Mouse (Mus musculus): ENCODE data around the gene Hopx.
A peak's percentile ranks its signal among the peaks of the same experiment; 100 is the strongest.

The Hopx gene

GRCm38 (mm10) chr5:77093961-77094360 is 21.0 kb downstream of the Hopx start:
- no peaks in the 10 kb centered on the region for H3K36me3 ChIP-seq (ENCODE audit: insufficient read depth, low read length)
- H3K4me3 ChIP-seq (replicated peaks; ENCODE audit: low read length), result no peak overlapping the region
- TF ChIP-seq CTCF (conservative IDR thresholded peaks at IDR 0.05; ENCODE audit: low read length), result no peak
- TF ChIP-seq POU5F1 (IDR thresholded peaks at IDR 0.05; ENCODE audit: borderline replicate concordance, low read length), result no peak
- TF ChIP-seq NANOG (IDR thresholded peaks at IDR 0.05; ENCODE audit: borderline replicate concordance, low read length), result no peak
- H3K9me3 ChIP-seq (ENCODE audit: low read length), result no peaks in the 10 kb centered on the region
- H3K4me1 ChIP-seq (replicated peaks; ENCODE audit: low read depth, low read length), result peaks cover 22% of the 10 kb centered on the region
- peaks cover 67% of the 10 kb centered on the region for H3K27me3 ChIP-seq (ENCODE audit: insufficient read depth, low read length)

DNA sequence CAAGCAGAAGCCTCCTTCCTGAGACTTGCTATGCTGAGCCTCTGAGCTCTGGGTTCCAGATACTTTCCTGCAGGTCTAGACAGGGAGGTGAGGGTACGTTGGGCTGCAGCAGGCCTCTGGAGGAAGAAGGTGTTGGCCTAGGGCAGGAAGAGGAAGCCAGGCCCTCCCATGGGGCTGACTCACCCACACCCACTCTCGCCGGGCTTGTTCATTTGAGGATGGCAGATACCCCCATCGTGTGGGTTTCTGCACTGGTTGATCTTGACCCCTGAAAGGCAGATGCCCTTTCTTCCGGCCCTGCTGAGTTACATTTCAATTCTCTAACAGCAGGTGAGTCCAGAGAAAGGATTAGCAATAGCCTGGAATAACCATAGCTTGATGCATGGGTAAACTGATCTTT is 22.4 kb downstream of the Hopx start:
- H3K36me3 ChIP-seq (ENCODE audit: insufficient read depth, low read length), result no peaks in the 10 kb centered on the region
- no peak overlapping the region for H3K4me3 ChIP-seq (replicated peaks; ENCODE audit: low read length)
- TF ChIP-seq NANOG (IDR thresholded peaks at IDR 0.05; ENCODE audit: borderline replicate concordance, low read length) (no peak), POU5F1 (IDR thresholded peaks at IDR 0.05; ENCODE audit: borderline replicate concordance, low read length) (no peak), CTCF (conservative IDR thresholded peaks at IDR 0.05; ENCODE audit: low read length) (no peak)
- H3K9me3 ChIP-seq (ENCODE audit: low read length), result no peaks in the 10 kb centered on the region
- H3K27me3 ChIP-seq (ENCODE audit: insufficient read depth, low read length), result peaks cover 53% of the 10 kb centered on the region
- H3K4me1 ChIP-seq (replicated peaks; ENCODE audit: low read depth, low read length), result peaks cover 30% of the 10 kb centered on the region

DNA sequence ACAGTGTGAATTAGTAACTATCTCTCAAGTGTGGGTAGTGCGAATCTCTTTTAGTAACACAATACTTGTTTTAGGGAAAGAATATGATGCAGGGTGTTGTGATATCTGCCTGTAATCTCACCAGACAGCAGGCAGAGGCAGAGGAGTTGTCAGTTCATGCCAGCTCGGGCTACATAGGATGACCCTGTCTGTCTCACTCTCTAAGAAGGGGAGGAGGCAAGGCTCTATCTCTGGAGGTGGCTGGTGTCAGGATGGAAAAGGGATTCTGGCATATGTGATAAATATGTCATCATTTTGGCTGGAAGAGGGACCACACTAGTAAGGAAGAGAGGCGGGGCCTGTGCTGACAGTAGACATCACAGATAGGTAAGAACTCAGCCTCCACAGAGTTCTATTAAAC is 23.0 kb downstream of the Hopx start:
- peaks cover 47% of the 10 kb centered on the region for H3K27me3 ChIP-seq (ENCODE audit: insufficient read depth, low read length)
- H3K4me3 ChIP-seq (replicated peaks; ENCODE audit: low read length), result no peak overlapping the region
- H3K4me1 ChIP-seq (replicated peaks; ENCODE audit: low read depth, low read length), result peaks cover 35% of the 10 kb centered on the region
- no peak for TF ChIP-seq POU5F1 (IDR thresholded peaks at IDR 0.05; ENCODE audit: borderline replicate concordance, low read length)
- no peaks in the 10 kb centered on the region for H3K36me3 ChIP-seq (ENCODE audit: insufficient read depth, low read length)
- H3K9me3 ChIP-seq (ENCODE audit: low read length), result no peaks in the 10 kb centered on the region

DNA sequence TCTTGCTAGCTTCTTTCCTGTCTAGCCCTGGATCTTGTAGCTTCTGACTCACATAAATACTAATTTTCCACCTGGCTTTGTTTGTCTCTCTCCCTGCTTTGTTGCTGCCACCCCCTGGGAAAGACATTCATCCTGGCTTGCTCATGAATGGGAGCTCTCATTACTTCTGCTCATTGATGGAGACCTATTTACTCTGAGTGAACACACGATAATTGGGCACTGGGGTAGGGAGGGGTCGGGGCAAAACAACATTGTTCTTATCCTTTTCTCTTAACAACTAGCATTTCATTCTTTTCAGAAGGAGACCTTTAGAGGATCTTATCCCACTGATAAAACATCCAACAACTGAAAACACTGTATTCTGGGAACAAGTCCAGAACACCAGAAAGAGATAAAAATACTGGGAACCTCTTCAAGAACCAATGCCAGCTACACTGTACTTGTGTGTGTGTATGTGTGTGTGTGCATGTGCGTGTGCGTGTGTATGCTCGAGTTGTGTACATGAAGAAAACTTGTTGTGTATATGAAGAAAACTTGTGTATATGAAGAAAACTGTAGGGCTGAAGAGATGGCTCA is 24.3 kb downstream of the Hopx start:
- Histone ChIP-seq H3K4me1 (replicated peaks; ENCODE audit: low read depth, low read length) (peaks cover 44% of the 10 kb centered on the region), H3K36me3 (ENCODE audit: insufficient read depth, low read length) (no peaks in the 10 kb centered on the region), H3K9me3 (ENCODE audit: low read length) (no peaks in the 10 kb centered on the region), H3K4me3 (replicated peaks; ENCODE audit: low read length) (no peak overlapping the region), H3K27me3 (ENCODE audit: insufficient read depth, low read length) (peaks cover 35% of the 10 kb centered on the region)
- TF ChIP-seq CTCF (conservative IDR thresholded peaks at IDR 0.05; ENCODE audit: low read length) (no peak), POU5F1 (IDR thresholded peaks at IDR 0.05; ENCODE audit: borderline replicate concordance, low read length) (no peak), NANOG (IDR thresholded peaks at IDR 0.05; ENCODE audit: borderline replicate concordance, low read length) (no peak)

GRCm38 (mm10) chr5:77089901-77090300 is 25.0 kb downstream of the Hopx start:
- Histone ChIP-seq H3K4me1 (replicated peaks; ENCODE audit: low read depth, low read length) (peaks cover 44% of the 10 kb centered on the region), H3K9me3 (ENCODE audit: low read length) (no peaks in the 10 kb centered on the region), H3K27me3 (ENCODE audit: insufficient read depth, low read length) (peaks cover 28% of the 10 kb centered on the region), H3K36me3 (ENCODE audit: insufficient read depth, low read length) (no peaks in the 10 kb centered on the region), H3K4me3 (replicated peaks; ENCODE audit: low read length) (no peak overlapping the region)
- TF ChIP-seq CTCF (conservative IDR thresholded peaks at IDR 0.05; ENCODE audit: low read length) (no peak), NANOG (IDR thresholded peaks at IDR 0.05; ENCODE audit: borderline replicate concordance, low read length) (no peak)

DNA sequence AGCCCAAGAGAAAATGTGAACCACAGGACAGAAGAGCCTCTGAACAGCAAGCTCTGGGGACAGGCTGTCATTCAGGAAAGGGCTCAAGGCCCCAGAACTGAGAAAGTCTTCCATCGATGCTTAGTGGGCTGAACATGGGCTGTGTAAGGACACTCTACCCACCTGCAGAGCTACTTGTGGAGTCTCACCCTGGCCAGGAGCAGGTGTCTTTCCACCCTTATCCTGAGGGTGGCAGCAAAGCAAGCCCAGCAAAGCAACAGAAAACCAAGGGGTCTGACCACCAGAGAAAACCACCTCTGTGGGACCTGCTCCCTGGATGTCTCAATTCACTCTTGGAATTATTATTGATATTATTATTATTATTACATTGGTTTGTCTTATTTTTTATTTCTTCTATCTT is 25.6 kb downstream of the Hopx start:
- no peaks in the 10 kb centered on the region for H3K9me3 ChIP-seq (ENCODE audit: low read length)

GRCm38 (mm10) chr5:77087122-77087521 is 27.8 kb downstream of the Hopx start:
- H3K36me3 ChIP-seq (ENCODE audit: insufficient read depth, low read length), result no peaks in the 10 kb centered on the region
- TF ChIP-seq CTCF (conservative IDR thresholded peaks at IDR 0.05; ENCODE audit: low read length) (no peak), NANOG (IDR thresholded peaks at IDR 0.05; ENCODE audit: borderline replicate concordance, low read length) (no peak), POU5F1 (IDR thresholded peaks at IDR 0.05; ENCODE audit: borderline replicate concordance, low read length) (no peak)
- peaks cover 26% of the 10 kb centered on the region for H3K4me1 ChIP-seq (replicated peaks; ENCODE audit: low read depth, low read length)
- H3K4me3 ChIP-seq (replicated peaks; ENCODE audit: low read length), result no peak overlapping the region; the same call in 1 of the 2 replicates
- H3K9me3 ChIP-seq (ENCODE audit: low read length), result no peaks in the 10 kb centered on the region
- peaks cover 4% of the 10 kb centered on the region for H3K27me3 ChIP-seq (ENCODE audit: insufficient read depth, low read length)

More for the DNA sequence above, 25.6 kb downstream of the Hopx start:
- no peaks in the 10 kb centered on the region for H3K36me3 ChIP-seq (ENCODE audit: insufficient read depth, low read length)
- peaks cover 42% of the 10 kb centered on the region for H3K4me1 ChIP-seq (replicated peaks; ENCODE audit: low read depth, low read length)
- TF ChIP-seq CTCF (conservative IDR thresholded peaks at IDR 0.05; ENCODE audit: low read length) (peak; percentile 96), POU5F1 (IDR thresholded peaks at IDR 0.05; ENCODE audit: borderline replicate concordance, low read length) (no peak)
- H3K27me3 ChIP-seq (ENCODE audit: insufficient read depth, low read length), result peaks cover 22% of the 10 kb centered on the region
- no peak overlapping the region for H3K4me3 ChIP-seq (replicated peaks; ENCODE audit: low read length)

DNA sequence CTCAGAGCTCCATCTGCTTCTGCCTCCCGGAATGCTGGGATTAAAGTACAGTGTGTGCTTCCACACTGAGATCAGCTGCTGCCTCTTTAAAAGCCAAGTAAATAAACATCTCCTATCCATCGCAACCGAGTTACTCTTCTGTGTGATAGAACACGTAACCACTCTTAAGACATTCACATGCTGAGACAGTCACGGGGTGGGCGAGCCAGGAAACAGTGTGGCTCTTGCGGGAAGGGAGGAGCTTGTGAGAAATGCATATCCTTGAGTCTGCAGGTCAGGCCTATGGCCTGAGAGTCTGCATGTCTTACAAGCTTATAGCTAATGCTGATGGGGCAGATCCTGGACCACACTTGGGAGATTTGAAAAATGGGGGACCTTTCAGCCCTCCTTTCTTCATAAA is 28.4 kb downstream of the Hopx start:
- H3K36me3 ChIP-seq (ENCODE audit: insufficient read depth, low read length), result no peaks in the 10 kb centered on the region
- no peaks in the 10 kb centered on the region for H3K27me3 ChIP-seq (ENCODE audit: insufficient read depth, low read length)
- H3K4me1 ChIP-seq (replicated peaks; ENCODE audit: low read depth, low read length), result peaks cover 23% of the 10 kb centered on the region
- H3K9me3 ChIP-seq (ENCODE audit: low read length), result no peaks in the 10 kb centered on the region
- H3K4me3 ChIP-seq (replicated peaks; ENCODE audit: low read length), result no peak overlapping the region
- TF ChIP-seq CTCF (conservative IDR thresholded peaks at IDR 0.05; ENCODE audit: low read length) (no peak), POU5F1 (IDR thresholded peaks at IDR 0.05; ENCODE audit: borderline replicate concordance, low read length) (no peak), NANOG (IDR thresholded peaks at IDR 0.05; ENCODE audit: borderline replicate concordance, low read length) (no peak)

DNA sequence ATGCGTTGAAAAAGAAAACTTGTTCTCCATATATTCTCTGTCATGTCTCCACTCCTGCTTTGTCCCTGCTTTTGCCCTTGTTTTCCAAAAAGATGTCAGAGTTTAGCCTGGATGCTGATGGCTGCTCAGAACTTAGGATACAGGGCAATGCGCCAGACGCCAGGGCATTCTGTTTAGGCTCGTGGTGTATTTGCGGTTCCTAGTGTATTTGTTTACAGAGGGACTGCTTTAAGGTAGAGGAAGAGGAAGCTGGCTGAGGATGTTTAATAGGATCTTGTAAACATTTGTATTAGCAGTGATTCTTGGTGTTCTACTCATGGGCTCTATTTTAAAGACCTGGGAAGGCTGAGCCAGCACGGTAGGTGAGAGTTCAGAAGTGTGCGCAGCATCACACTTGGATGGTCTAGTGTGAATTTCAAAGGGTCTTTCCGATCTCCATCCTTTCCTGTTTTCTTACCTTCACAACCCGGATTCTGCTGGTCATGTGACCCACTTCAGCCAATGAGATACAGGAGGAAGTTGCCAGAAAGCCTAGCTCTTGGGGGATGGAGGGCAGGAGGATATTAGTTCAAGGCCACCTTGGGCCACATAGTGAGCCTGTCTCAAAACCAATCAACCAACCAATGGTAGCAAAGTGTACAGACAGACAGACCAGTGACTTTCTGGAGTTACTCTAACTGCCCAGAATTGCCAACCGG is 29.0 kb downstream of the Hopx start:
- Histone ChIP-seq H3K4me1 (replicated peaks; ENCODE audit: low read depth, low read length) (peaks cover 23% of the 10 kb centered on the region), H3K27me3 (ENCODE audit: insufficient read depth, low read length) (no peaks in the 10 kb centered on the region), H3K4me3 (replicated peaks; ENCODE audit: low read length) (no peak overlapping the region), H3K9me3 (ENCODE audit: low read length) (no peaks in the 10 kb centered on the region), H3K36me3 (ENCODE audit: insufficient read depth, low read length) (no peaks in the 10 kb centered on the region)
- TF ChIP-seq POU5F1 (IDR thresholded peaks at IDR 0.05; ENCODE audit: borderline replicate concordance, low read length) (no peak), CTCF (conservative IDR thresholded peaks at IDR 0.05; ENCODE audit: low read length) (no peak), NANOG (IDR thresholded peaks at IDR 0.05; ENCODE audit: borderline replicate concordance, low read length) (no peak)
